Mouse (Mus musculus) liver, adult 2 months (tissue): Measurements from ENCODE around the gene Gys1. TPM values are rescaled to one million over a fixed set of nuclear protein-coding genes. Genes with fewer than 3 reads are reported as not detected.

ENCODE experiments used
- DNase-seq: peaks from one replicate; pipeline ENCODE4 v3.0.0-alpha.2; 2011; ENCODE audit warnings: low read depth, low spot score; ENCODE audit errors: extremely low read depth
- H3K27ac ChIP-seq: fragments of 200-500 bp; replicated peaks from 2 replicates; pipeline ENCODE4 v1.5.1; 2012; ENCODE audit warnings: low read depth, mild to moderate bottlenecking, control low read depth, inconsistent platforms, low read length; ENCODE audit not compliant: insufficient read depth
- H3K27me3 ChIP-seq: fragments of 200-500 bp; 2 replicates; pipeline ENCODE4 v1.6.1; 2012; ENCODE audit warnings: mild to moderate bottlenecking, moderate library complexity, low read length, inconsistent platforms; ENCODE audit not compliant: control insufficient read depth, insufficient read depth
- H3K36me3 ChIP-seq: fragments of 200-500 bp; 2 replicates; pipeline ENCODE4 v1.6.1; 2012; ENCODE audit warnings: low read length, inconsistent platforms; ENCODE audit not compliant: control insufficient read depth, insufficient read depth
- H3K4me1 ChIP-seq: fragments of 200-500 bp; 2 replicates; pipeline ENCODE4 v1.6.1; 2011; ENCODE audit warnings: low read length; ENCODE audit not compliant: control insufficient read depth, insufficient read depth
- H3K4me3 ChIP-seq: fragments of 200-500 bp; 2 replicates; pipeline ENCODE4 v1.5.1; 2011; ENCODE audit warnings: low read depth, mild to moderate bottlenecking, control low read depth, low read length, moderate library complexity; ENCODE audit not compliant: insufficient read depth
- H3K79me2 ChIP-seq: fragments of 200-500 bp; 2 replicates; pipeline ENCODE4 v1.6.1; 2012; ENCODE audit warnings: inconsistent platforms, mild to moderate bottlenecking, low read length, moderate library complexity; ENCODE audit not compliant: control insufficient read depth, insufficient read depth
- H3K9ac ChIP-seq: fragments of 200-500 bp; 2 replicates; pipeline ENCODE4 v1.6.1; 2012; ENCODE audit warnings: low read depth, mild to moderate bottlenecking, control low read depth, inconsistent platforms, low read length
- CTCF ChIP-seq: fragments of 200-500 bp; IDR thresholded peaks from 2 replicates; pipeline ENCODE4 v1.5.1; 2011; ENCODE audit warnings: low read depth, low read length, control low read depth
- POLR2A ChIP-seq: fragments of 200-500 bp; IDR thresholded peaks from 2 replicates; pipeline ENCODE4 v1.6.1; 2011; ENCODE audit warnings: low read length, control low read depth; ENCODE audit not compliant: insufficient read depth; ENCODE audit errors: extremely low read depth
- WGBS: fragments of 180-500 bp; shearing (Covaris S2); methylation state at CpG from one replicate; pipeline ENCODE4 v1.1.7; 2018; 5-methylcytosine and 5-hydroxymethylcytosine counted together
- polyA plus RNA-seq: library from polyadenylated mRNA; depleted of rRNA; stranded (reverse); fragments of >200 nt; gene quantifications from 2 replicates; pipeline ENCODE4 v1.2.3, GENCODE M21; 2012
- total RNA-seq: library from RNA; depleted of rRNA; stranded (reverse); fragments of >200 nt; gene quantifications from 2 replicates; pipeline ENCODE4 v1.2.3, GENCODE M21; 2014

Gys1 gene
- total and polyA plus RNA-seq, 2 experiments: 1.2 to 4.8 TPM

DNA sequence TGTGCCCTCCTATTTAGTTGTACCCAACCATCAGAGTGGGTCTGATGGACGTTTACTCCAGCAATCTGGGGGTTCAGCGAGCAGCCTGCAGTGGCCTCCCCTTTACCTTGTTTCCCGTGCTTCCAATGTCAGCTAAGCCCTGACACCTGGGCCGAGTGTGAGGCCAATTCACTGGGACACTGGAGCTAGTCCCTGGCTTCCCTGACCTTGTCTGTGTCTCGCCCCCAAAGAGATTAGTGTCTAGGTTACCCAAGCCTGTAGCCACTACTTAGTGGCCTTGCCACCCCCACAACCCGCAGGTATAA is 14.1 kb upstream of the Gys1 start, which contains the start of gene Lhb:
Gene Lhb (plus strand): TSS at position 206 of the 305 bp plus-strand sequence.
- DNase-seq: no peak
- Histone ChIP-seq H3K4me1 (no peaks in the 10 kb centered on the region), H3K27me3 (peaks cover 4% of the 10 kb centered on the region; the same call in 1 of the 2 replicates), H3K9ac (no peak within 1 kb of the TSS), H3K36me3 (no peaks in the 10 kb centered on the region; the same call in 1 of the 2 replicates), H3K27ac (no peak within 1 kb of the TSS), H3K4me3 (no peak within 1 kb of the TSS), H3K79me2 (no peaks in the 10 kb centered on the region)
- no peak for TF ChIP-seq POLR2A
- no peak for TF ChIP-seq CTCF
- 87% methylated on average over 6 of the region's 6 CpGs for WGBS

DNA sequence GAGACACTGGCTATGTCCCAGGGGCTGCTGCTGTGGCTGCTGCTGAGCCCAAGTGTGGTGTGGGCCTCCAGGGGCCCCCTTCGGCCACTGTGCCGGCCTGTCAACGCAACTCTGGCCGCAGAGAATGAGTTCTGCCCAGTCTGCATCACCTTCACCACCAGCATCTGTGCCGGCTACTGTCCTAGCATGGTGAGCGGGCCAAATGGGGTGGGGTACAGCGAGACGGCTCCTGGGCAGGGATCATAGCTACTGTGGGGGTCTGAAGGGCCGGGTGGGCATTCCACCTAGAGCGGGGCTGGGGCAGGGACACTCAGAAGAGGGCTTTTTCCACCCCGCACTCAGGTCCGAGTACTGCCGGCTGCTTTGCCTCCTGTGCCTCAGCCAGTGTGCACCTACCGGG is 13.4 kb upstream of the Gys1 start:
- Histone ChIP-seq H3K79me2 (no peaks in the 10 kb centered on the region), H3K4me3 (no peak overlapping the region), H3K9ac (no peak overlapping the region), H3K27ac (no peak overlapping the region), H3K27me3 (no peaks in the 10 kb centered on the region), H3K4me1 (no peaks in the 10 kb centered on the region), H3K36me3 (no peaks in the 10 kb centered on the region; the same call in 1 of the 2 replicates)
- 97% methylated on average over 14 of the region's 14 CpGs for WGBS
- no peak for DNase-seq
- TF ChIP-seq POLR2A (no peak), CTCF (no peak)

DNA sequence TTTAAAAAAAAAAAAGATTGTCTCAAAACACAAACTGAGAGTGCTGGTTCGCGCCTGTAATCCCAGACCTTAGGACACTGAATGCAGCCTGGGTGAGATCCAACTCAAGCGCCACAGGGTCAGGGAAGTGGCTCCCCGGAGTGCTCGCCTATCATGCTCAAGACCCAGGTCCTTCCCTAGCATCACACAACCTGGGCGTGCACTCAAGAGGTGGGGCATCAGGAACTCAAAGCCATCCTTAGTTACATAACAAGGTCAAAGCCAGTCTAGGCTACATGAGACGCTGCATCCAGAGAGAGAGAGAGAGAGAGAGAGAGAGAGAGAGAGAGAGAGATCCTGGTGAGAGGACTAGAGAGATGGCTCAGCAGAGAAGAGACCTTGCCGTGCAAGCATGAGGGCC is 8.1 kb upstream of the Gys1 start:
- no peak overlapping the region for H3K27ac ChIP-seq
- H3K9ac ChIP-seq: no peak overlapping the region
- H3K36me3 ChIP-seq: no peaks in the 10 kb centered on the region; the same call in 1 of the 2 replicates
- TF ChIP-seq POLR2A: no peak
- no peak for DNase-seq
- 84% methylated on average over 8 of the region's 8 CpGs for WGBS
- 0 out of 2 replicates have a peak, but pooled peaks cover 4% of the 10 kb centered on the region for H3K79me2 ChIP-seq
- H3K4me1 ChIP-seq: no peaks in the 10 kb centered on the region
- no peak overlapping the region for H3K4me3 ChIP-seq
- no peaks in the 10 kb centered on the region for H3K27me3 ChIP-seq

DNA sequence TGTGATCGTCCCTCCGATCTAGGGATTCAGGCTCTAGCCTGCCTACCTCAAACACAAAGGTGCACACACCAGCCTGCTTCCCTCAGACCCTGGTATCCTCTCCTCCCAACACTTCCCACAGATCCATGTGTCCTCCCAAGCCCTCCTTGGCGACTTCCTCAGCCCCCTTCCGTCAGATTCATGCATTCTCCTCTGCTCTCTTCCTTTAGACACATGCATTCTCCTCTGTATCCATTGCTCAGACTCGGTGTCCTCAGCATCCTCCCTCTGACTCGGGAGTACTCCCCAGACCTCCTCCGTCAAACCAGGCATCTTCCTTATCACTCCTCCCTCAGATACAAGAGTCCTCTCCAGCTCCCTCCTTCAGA is 825 bp upstream of the Gys1 start:
- H3K36me3 ChIP-seq: no peaks in the 10 kb centered on the region
- TF ChIP-seq CTCF (no peak), POLR2A (no peak)
- no peak overlapping the region; the same call in 1 of the 2 replicates for H3K27ac ChIP-seq
- H3K9ac ChIP-seq: peak overlapping the region; percentile 60
- H3K79me2 ChIP-seq: peaks cover 12% of the 10 kb centered on the region; the same call in 1 of the 2 replicates
- peak overlapping the region; percentile 55 for H3K4me3 ChIP-seq
- H3K4me1 ChIP-seq: peaks cover 14% of the 10 kb centered on the region
- under 1% methylated on average over 7 of the region's 7 CpGs for WGBS
- no peak for DNase-seq
- no peaks in the 10 kb centered on the region for H3K27me3 ChIP-seq

DNA sequence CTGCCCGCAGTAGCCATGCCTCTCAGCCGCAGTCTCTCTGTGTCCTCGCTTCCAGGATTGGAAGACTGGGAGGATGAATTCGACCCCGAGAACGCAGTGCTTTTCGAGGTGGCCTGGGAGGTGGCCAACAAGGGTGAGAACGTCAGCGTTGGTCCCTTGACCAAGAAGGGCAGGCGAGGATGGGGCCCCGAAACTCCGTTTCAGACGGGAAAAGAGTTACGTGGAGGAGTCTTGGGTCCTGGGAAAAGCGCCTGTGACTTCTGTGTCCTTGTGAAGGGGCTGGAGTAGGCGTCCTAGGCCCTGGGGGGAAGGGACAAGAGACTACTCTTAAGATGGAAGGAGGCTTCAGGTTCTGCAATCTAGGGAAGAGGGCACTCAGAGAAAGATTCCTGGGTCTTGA is 394 bp downstream of the Gys1 start:
- DNase-seq: no peak
- H3K4me1 ChIP-seq: peaks cover 14% of the 10 kb centered on the region
- TF ChIP-seq CTCF (no peak), POLR2A (no peak)
- H3K27ac ChIP-seq: peak overlapping the region; percentile 11; the same call in 1 of the 2 replicates
- H3K27me3 ChIP-seq: no peaks in the 10 kb centered on the region
- under 1% methylated on average over 16 of the region's 16 CpGs for WGBS
- peak overlapping the region; percentile 72 for H3K9ac ChIP-seq
- H3K4me3 ChIP-seq: peak overlapping the region; percentile 61
- H3K79me2 ChIP-seq: peaks cover 12% of the 10 kb centered on the region; the same call in 1 of the 2 replicates
- H3K36me3 ChIP-seq: no peaks in the 10 kb centered on the region

DNA sequence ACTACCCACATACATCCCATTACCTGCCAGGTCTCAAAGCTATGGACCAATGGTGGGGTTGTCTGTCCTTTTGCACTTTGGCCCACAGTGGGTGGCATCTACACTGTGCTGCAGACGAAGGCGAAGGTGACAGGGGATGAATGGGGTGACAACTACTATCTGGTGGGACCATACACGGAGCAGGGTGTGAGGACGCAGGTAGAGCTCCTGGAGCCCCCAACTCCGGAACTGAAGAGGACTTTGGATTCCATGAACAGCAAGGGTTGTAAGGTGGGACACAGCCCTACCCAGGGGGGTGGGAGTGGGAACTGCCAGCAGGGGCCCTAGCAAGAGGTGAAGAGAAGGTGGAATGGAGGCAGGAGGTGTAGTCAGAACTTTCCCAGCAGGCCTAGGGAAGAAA is 1.8 kb downstream of the Gys1 start:
- no peak for TF ChIP-seq CTCF
- no peak for TF ChIP-seq POLR2A
- no peak overlapping the region for H3K9ac ChIP-seq
- H3K4me3 ChIP-seq: no peak overlapping the region
- no peak overlapping the region for H3K27ac ChIP-seq
- H3K4me1 ChIP-seq: peaks cover 14% of the 10 kb centered on the region
- H3K27me3 ChIP-seq: no peaks in the 10 kb centered on the region
- DNase-seq: no peak
- 88% methylated on average over 5 of the region's 5 CpGs for WGBS
- H3K79me2 ChIP-seq: peaks cover 8% of the 10 kb centered on the region; the same call in 1 of the 2 replicates
- H3K36me3 ChIP-seq: no peaks in the 10 kb centered on the region; the same call in 1 of the 2 replicates
